Mouse (Mus musculus) Patski (cell line): Measurements from ENCODE around the gene Snrnp25. TPM values are rescaled to one million over a fixed set of nuclear protein-coding genes. Genes with fewer than 3 reads are reported as not detected.

Experiments
- ATAC-seq: fragments of 100-300 bp; one replicate; pipeline ENCODE4 v1.8.0; 2021
- CTCF ChIA-PET: fragments of 350-600 bp; sonication (Branson Sonifier 250); formaldehyde crosslinking; loops from one replicate; lab custom pipeline; 2022; ENCODE audit warnings: inconsistent platforms; lab: Charles Lee
- POLR2A ChIA-PET: fragments of 350-600 bp; sonication (Branson Sonifier 250); formaldehyde crosslinking; loops from one replicate; lab custom pipeline; 2022; ENCODE audit warnings: antibody characterized with exemption, inconsistent platforms; lab: Charles Lee
- DNase-seq: peaks from one replicate; pipeline ENCODE4 v3.0.0-alpha.2; 2011; ENCODE audit warnings: low read depth, low spot score
- H3K27me3 ChIP-seq: fragments of 371-371 bp; one replicate; pipeline ENCODE4 v1.5.1; 2021
- CTCF ChIP-seq: fragments of 100-300 bp; IDR thresholded peaks from one replicate; pipeline ENCODE4 v1.5.1; 2021
- in situ Hi-C: fragments of 300-500 bp; cut with MboI; formaldehyde crosslinking; loops from 3 replicates; pipeline ENCODE4 v1.11.1; 2018; ENCODE audit warnings: low pct_unique_long_range_greater_than_20kb, mixed read lengths
- polyA plus RNA-seq: library from polyadenylated mRNA; unstranded; gene quantifications from one replicate; pipeline ENCODE4 v1.2.3, GENCODE M21; 2021

Gene Snrnp25
- polyA plus RNA-seq, 1 experiment from 2014 or later: 32.0 TPM

DNA sequence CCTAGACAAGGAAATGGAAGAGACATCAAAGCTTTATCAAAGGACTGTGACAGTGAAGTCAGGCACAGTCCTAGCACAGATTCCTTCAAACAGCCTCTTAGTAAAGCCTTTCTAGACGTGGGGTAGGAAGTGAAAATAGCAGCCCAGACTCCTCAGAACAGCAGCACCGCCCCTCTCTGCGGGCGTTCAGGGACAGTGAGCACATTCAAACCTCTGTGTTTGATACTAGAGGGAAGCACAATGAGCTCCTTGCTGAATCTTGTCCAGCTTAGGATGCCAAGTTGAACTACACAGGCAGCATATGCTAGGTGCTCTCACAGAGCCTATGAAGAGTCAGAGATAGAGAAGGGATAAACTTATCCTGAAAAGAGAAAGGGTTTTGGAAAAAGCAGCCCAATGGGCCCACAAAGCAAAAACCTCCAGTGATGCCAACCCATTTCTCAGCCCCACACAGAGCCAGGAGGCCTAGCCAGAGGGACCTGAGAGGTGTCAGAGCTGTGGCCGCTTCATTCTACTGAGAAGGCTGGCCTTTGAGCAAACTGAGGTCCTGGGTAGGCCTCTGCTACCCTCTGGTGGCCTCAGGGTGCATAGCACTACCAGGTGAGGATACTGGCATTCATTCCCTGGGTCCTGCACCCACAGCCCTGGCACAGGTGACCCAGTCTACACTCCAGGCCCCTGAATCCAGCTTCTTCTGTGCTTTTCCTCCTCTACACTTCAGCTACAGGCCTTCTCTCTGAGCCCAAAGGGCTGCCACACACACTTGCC is 33.1 kb downstream of the Snrnp25 start:
- in situ Hi-C loops: loop anchor here (5.0 kb wide), 1 partner anchor 56 kb away; no protein-coding TSS in a partner anchor
- ChIA-PET POLR2A (interaction anchor here (1.1 to 1.5 kb wide), 3 partner anchors 17 to 55 kb away, joined by 3 to 6 read pairs (median 3); partner anchors contain the start of gene Rhbdf1), CTCF (interaction anchor here (0.6 to 4.7 kb wide), 12 partner anchors 9 to 75 kb away, joined by 3 to 54 read pairs (median 4); partner anchors contain the start of genes Mpg and Rhbdf1)
- peak; percentile 97 for TF ChIP-seq CTCF
- no peak for DNase-seq
- H3K27me3 ChIP-seq: no peaks in the 10 kb centered on the region
- peak; percentile 75 for ATAC-seq

DNA sequence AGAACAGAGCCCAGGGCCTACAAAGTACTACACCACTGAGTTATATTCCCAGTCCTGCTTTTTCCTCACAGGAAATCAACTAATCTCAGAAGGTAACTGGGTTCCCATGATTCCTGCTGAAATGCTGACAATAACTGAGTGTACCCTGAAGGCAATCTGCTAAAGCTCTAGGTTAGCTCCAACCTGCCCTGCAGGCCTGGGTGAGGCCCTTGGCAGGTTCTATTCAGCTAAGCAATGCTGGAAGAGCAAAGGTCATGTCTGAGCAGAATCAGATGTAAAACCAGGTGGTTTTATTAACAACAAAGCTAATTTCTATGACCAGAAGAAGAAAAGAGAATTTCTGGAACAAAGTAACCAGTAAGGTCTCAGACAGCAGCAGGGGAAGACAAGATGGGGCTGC is 36.2 kb downstream of the Snrnp25 start:
- ATAC-seq: no peak
- DNase-seq: no peak
- H3K27me3 ChIP-seq: no peaks in the 10 kb centered on the region
- in situ Hi-C loops: no loop called here
- ChIA-PET CTCF (interaction anchor here (1.1 to 1.4 kb wide), 2 partner anchors 23 to 33 kb away, joined by 3 to 5 read pairs; no protein-coding TSS in a partner anchor), POLR2A (no interaction called here)
- TF ChIP-seq CTCF: no peak

DNA sequence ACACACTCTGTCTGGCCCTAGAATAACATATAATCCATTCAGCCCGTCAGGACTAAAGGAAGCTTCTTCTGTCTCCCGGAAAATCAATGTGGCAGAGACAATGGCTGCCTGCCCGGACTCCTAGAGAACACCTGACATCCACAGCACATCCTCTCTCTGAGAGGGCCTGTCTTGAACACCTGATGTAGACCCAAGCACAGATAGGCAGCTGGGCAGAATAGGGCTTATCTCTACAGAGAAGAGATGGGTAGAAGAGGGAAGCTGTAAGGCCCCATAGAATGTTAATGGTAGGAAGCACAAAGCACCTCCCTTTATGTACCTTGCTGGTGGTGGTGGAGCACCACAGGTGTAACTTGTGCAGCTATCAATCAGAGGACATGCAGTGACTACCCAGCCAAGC is 37.0 kb downstream of the Snrnp25 start:
- in situ Hi-C loops: no loop called here
- TF ChIP-seq CTCF: no peak
- ATAC-seq (no peak), DNase-seq (no peak)
- H3K27me3 ChIP-seq: no peaks in the 10 kb centered on the region
- CTCF ChIA-PET: interaction anchor here (1.1 to 1.4 kb wide), 2 partner anchors 24 to 33 kb away, joined by 3 to 5 read pairs; no protein-coding TSS in a partner anchor
- POLR2A ChIA-PET: no interaction called here

DNA sequence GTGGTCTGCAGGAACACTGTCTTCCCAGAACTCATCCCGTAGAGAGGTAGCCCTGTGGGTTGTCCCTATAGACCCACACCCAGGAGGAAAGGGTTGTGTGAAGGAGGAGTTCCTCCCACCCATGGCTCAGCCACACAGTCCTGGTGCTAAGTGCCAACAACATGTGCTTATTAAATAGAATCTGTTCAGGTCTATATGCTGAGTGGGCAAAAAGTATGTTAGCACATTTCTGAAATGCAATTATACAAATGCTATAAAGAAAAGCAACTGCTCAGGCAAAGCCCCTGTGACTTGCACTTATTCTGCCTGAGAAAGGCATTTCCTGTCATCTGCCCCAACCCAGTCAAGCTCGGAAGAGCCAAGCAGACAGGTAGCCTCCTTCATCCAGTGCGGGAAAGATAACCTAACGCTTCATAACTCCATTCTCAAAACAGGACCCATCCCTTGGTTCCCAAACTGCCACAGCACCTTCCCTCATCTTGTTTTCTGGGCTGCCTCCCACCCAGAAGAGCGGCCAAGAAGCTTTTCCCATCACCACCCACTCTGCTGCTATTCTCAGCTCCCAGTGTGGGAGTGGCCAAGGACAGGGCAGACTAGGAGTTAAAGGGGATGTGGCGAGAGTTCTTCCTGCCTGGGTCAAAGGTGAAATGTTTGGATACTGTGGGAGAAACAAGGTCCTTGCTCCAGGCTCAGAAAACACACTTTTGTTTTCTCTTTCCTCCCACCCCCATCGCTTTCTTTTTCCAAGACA is 38.2 kb downstream of the Snrnp25 start:
- no peak for TF ChIP-seq CTCF
- ChIA-PET CTCF (interaction anchor here (1.1 to 1.8 kb wide), 4 partner anchors 9 to 61 kb away, joined by 3 to 5 read pairs (median 4); no protein-coding TSS in a partner anchor), POLR2A (no interaction called here)
- ATAC-seq: no peak
- in situ Hi-C loops: no loop called here
- H3K27me3 ChIP-seq: no peaks in the 10 kb centered on the region
- DNase-seq: no peak

DNA sequence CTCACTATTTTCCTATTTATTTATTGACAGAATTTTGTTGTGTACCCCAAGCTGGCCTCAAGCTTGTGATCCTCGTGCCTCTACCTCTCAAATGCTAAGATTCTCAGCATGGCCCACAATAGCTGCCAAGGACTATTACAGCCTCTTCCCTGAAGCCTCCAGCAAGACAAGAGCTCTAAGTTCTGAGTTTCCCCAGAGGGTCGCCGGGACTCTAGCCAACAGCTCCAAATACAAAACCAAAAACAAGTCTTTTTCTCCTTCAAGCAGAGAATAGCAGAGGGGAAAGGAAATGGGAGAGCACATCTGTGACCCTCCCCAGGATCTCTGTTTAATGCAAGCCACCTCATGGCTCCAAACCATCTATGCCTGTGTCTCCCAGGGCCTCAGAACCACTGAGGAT is 38.8 kb downstream of the Snrnp25 start:
- H3K27me3 ChIP-seq: no peaks in the 10 kb centered on the region
- TF ChIP-seq CTCF: no peak
- ATAC-seq: no peak
- POLR2A ChIA-PET: no interaction called here
- CTCF ChIA-PET: interaction anchor here (1.1 to 2.0 kb wide), 5 partner anchors 9 to 62 kb away, joined by 3 to 5 read pairs (median 4); no protein-coding TSS in a partner anchor
- no peak for DNase-seq
- in situ Hi-C loops: no loop called here

DNA sequence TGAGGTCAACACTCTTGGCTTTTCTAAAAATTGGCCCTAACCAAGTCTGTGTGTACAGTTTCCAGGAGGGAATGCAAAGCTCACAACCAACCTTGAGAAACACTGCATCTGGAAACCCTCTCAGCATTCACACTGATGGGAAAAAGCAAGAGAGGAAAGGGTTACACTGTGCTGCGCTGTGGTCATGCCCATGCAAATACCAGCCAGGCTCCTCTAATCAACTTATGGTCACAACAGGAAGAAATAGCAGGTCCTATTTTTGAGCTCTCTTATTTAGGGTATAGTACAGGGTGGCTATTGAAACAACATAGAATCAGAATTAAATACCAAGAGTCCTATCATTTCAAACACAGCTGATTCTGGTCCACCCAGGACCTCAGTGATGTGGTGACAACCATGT is 39.4 kb downstream of the Snrnp25 start:
- ChIA-PET POLR2A (no interaction called here), CTCF (interaction anchor here (0.7 to 2.0 kb wide), 7 partner anchors 8 to 62 kb away, joined by 3 to 5 read pairs (median 4); no protein-coding TSS in a partner anchor)
- ATAC-seq (no peak), DNase-seq (no peak)
- no peak for TF ChIP-seq CTCF
- no peaks in the 10 kb centered on the region for H3K27me3 ChIP-seq
- in situ Hi-C loops: no loop called here

DNA sequence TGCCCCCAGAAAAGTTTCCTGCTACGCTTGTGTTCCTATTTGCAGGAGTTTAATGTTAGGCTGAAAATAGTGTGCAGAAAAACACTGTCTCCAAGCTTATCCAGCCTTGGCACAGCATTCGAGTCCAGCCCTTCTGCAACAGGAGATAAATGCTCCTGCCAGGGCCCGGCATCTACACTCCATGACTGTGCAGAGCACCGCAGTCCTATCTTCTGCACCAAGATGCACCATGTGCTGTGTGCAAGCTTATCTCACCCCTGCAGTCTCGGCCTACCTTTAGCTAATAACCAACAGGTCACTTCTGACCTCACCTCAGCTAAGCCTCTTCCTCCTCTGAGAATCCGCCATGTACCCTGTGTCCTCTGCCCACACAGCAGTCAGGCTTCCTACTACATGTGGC is 40.4 kb downstream of the Snrnp25 start:
- ChIA-PET CTCF (interaction anchor here (0.9 to 2.0 kb wide), 5 partner anchors 9 to 63 kb away, joined by 3 to 4 read pairs (median 3); no protein-coding TSS in a partner anchor), POLR2A (no interaction called here)
- H3K27me3 ChIP-seq: no peaks in the 10 kb centered on the region
- no peak for ATAC-seq
- in situ Hi-C loops: no loop called here
- TF ChIP-seq CTCF: no peak
- DNase-seq: no peak

DNA sequence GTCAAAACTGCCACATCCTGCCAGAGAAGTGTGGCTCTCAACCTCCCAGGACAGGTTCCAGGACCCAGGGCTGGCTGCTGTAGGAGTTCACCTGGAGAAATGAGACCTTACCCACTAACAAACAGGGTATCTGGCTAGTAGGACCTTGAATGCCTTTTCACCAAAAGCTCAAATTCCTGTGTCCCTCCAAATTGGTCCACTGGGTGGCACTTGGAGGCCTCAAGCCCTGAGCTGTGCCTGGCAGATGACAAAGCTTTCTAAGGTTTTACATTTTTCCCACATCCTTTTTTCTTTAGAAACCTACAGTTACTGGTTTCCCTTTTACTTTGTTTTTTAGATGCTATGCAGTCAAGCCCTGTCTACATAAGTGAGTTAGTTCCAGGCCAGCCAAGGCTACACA is 41.9 kb downstream of the Snrnp25 start:
- ATAC-seq (no peak), DNase-seq (no peak)
- H3K27me3 ChIP-seq: no peaks in the 10 kb centered on the region
- ChIA-PET POLR2A (no interaction called here), CTCF (interaction anchor here (1.0 to 2.1 kb wide), 3 partner anchors 9 to 43 kb away, joined by 3 to 8 read pairs (median 3); no protein-coding TSS in a partner anchor)
- TF ChIP-seq CTCF: peak; percentile 44
- in situ Hi-C loops: no loop called here

DNA sequence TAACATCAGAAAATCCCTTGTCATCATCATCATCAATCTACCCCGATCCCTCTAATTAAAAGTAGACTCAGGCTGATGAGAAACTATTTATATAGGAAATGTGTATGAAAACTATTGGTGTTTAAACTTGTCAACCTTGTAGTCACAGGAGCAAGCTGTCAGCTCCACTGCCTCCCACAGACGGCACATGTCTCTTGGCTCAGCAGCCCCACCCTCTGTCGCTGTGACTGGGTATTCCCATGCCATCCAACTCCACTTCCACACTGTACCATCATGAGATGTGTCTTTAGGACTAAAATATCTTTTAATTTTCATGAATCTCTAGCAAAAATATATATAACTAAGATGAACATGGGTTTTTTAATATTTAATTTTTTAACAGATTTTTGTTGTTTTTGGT is 43.1 kb downstream of the Snrnp25 start:
- no peak for DNase-seq
- ChIA-PET POLR2A (no interaction called here), CTCF (interaction anchor here (1.3 to 2.1 kb wide), 3 partner anchors 10 to 66 kb away, joined by 3 to 8 read pairs (median 4); no protein-coding TSS in a partner anchor)
- no peak for ATAC-seq
- in situ Hi-C loops: no loop called here
- TF ChIP-seq CTCF: no peak
- no peaks in the 10 kb centered on the region for H3K27me3 ChIP-seq

DNA sequence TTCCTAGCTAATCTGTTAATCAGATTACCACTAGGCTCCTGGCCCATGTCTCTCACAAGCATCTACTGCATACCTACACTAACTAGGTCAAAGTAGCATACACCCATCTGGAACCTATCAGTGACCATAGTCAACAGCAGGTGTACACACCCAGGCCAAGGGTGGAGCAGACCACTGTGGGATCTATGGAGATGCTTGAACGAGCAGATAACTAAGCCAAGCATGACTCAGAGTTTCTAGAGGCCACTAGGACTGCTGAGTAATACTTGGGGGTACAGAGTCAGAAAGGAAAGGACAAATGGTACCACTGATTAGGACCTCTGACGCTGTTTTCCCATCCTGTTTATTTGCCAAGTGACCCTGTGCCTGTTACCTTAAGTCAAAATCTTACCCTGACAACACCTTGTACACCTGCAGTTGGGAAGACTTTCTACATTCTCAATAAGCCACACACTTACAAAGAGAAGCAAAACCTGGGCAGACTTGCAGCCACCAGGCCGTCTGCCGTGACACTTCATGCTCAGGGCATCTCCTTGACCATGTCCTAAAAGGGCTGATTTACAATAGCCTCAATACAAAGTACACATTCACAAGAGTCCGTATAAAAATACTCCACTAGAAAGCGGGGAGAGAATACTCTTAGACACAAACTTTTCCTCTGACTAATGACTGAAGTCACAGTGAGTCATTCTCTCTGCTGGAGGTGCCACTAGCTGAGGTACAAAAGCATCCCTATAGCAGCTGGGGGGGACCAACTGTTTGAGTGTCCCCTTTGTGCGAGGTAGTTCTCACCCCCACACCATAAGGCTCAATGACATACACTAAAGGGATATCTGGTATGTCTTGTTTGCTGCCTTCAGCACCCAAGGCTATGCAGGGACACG is 45.9 kb downstream of the Snrnp25 start:
- in situ Hi-C loops: no loop called here

More for the DNA sequence above, 45.9 kb downstream of the Snrnp25 start:
- TF ChIP-seq CTCF: no peak
- CTCF ChIA-PET: no interaction called here
- POLR2A ChIA-PET: no interaction called here
- DNase-seq (no peak), ATAC-seq (peak; percentile 68)
- no peaks in the 10 kb centered on the region for H3K27me3 ChIP-seq
